Mouse (Mus musculus) heart, postnatal 0 days (tissue): Measurements from ENCODE around the gene Pcbp2.

Experiments used
- CTCF ChIP-seq: IDR thresholded peaks from 2 replicates; pipeline ENCODE4 v1.5.1; 2016; ENCODE audit warnings: antibody characterized with exemption, control low read depth, low read depth
- EP300 ChIP-seq: IDR thresholded peaks from 2 replicates; pipeline ENCODE4 v1.6.1; 2016; ENCODE audit warnings: antibody characterized with exemption, low read depth

GRCm38 (mm10) chr15:102515261-102515660 is 44.9 kb downstream of the Pcbp2 start:
- TF ChIP-seq CTCF (no peak), EP300 (no peak)
